Mouse (Mus musculus): ENCODE results near the gene Ccdc186.
"Not testable (repeated sequence)": the region's sequence is repeated elsewhere in the genome, so short reads cannot be mapped to it uniquely, and the experiment has no call there.

- not testable (repeated sequence) for TF ChIP-seq POLR2A (IDR thresholded peaks at IDR 0.05; ENCODE audit: low read depth, low read length); CTCF (conservative IDR thresholded peaks at IDR 0.05; ENCODE audit: insufficient read depth, insufficient read length, low read depth, low read length)
Observed at GRCm38 (mm10) chr19:56778532-56778931, 43.5 kb downstream of the Ccdc186 start.

Measured in kidney, adult 2 months (tissue).